Mouse (Mus musculus) left cerebral cortex, postnatal 10 days (tissue): Measurements from ENCODE around the gene Olfr74. TPM values are rescaled to one million over a fixed set of nuclear protein-coding genes. Genes with fewer than 3 reads are reported as not detected.
"Not testable (repeated sequence)": the region's sequence is repeated elsewhere in the genome, so short reads cannot be mapped to it uniquely, and the experiment has no call there.

Experiments used
- DNase-seq, 2 experiments: peaks; one replicate each; pipeline ENCODE4 v3.0.0; 2021 to 2022; ENCODE audit warnings: low spot score in 2 of 2, mixed read lengths in 1 of 2; ENCODE audit errors: extremely low spot score in 1 of 2
- intact Hi-C: fragments of 180-260 bp; cut with DNase I; formaldehyde crosslinking; loops from one replicate; pipeline ENCODE4 v1.15.1; 2025
- total RNA-seq, 2 experiments: library from RNA; stranded (reverse); gene quantifications; 2 replicates each; pipeline ENCODE4 v1.2.3; 2021

The Olfr74 gene
- not detected for total RNA-seq

DNA sequence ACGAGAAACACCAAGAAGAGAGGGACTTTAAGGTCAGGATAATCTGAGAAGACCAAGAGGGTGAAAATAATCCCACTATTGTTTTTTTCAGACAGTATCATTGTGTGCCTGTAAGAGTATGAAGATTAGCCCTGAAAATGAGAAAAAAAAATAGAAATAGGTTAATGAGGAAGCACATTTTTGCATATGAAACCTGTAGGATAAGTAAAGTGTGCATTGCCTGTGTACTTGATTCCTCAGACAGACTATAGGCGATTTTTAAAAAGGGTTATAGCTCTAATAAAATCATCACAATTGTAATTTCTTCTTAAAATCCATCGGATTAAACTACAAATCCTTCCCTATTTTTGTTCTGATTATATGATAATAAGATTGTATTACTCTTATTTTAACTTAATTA is at the start of gene Olfr74:
TSS of gene Olfr74 (minus strand) at position 101 of the 400 bp plus-strand sequence.
- no peak for DNase-seq
- intact Hi-C loops: no loop called here

DNA sequence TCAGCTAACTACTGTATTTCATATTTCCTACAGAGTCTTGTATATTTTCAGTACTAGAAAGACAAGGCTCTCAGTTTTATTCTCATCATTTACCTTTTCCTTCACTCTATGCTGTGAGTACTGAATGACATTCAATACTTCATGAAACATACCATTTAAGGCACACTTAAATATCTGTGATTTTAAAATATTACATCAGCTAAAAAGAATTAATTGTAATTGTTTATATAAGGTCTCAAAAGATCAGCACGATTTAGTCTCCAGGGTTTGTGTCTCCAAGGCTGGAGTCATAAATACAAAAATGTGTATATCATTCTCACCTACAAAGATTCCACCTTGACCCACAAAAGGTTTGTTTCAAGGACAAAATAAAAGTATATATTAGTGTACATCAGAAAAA is 48.0 kb upstream of the Olfr74 start, which contains the start of gene Olfr1161:
TSS of gene Olfr1161 (plus strand) at position 301 of the 400 bp plus-strand sequence.
- DNase-seq, intact Hi-C loops: not testable (repeated sequence)

DNA sequence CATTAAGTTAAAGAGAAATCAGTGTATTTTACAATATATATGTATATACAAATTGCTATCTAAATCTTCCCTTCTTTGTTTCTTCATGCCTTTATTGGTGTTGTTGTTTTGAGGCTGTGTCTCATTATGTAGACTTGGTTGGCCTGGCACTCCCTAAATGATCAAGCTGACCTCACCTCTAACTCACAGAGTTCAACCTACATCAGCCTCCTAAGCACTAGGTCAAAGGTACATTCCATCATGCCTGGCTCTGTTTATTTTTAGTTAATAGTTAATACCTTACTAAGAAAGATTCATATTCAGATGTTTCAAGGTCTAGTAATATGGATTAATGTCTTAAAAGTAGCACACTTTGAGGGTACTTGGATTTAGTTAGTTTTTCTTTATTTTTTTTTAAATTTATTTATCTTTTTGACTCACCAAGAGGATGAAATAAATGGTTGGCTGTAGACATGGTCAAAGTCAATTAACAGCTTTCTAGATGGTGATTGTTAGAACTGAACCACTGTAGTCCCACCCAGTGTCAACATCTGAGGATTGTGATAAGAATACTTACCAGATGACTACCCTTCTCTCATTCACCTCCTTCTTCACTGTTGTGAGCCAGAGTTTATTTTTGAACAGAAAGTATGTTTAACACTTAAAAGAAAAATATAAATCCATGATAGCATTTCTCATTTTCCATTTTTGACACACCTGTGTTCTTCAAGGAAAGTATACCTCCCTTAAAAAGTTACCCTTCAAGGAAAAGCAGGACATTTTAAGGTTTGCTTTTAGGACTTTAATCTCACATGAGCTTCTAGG is 33.3 kb upstream of the Olfr74 start, which contains the start of gene Olfr1160:
TSS of gene Olfr1160 (minus strand) at position 754 of the 804 bp plus-strand sequence.
- intact Hi-C loops: no loop called here
- DNase-seq: no peak

DNA sequence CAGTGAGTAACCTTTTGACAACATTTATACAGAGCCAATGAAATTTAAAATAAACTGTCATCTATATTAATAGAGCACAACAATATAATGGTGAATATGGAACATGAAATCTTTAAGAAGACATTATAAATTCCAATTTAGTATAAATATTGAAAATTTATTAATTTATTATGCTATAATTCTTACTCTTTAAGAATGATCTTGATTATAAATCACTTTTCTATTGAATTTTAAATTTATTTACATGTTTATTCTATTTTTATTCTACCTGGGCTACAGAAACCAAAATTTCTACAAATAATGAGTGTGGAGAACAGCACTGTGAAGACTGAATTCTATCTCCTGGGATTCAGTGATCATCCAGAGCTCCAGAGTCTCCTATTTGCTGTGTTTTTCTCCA is 15.3 kb upstream of the Olfr74 start, which contains the start of gene Olfr1158:
TSS of gene Olfr1158 (plus strand) at position 301 of the 400 bp plus-strand sequence.
- intact Hi-C loops: no loop called here
- no peak for DNase-seq

GRCm38 (mm10) chr2:87968199-87968598 is 6.3 kb downstream of the Olfr74 start, which contains the start of gene Olfr1157:
Gene Olfr1157, minus strand, starts transcription at chr2:87968299.
- intact Hi-C loops: no loop called here

GRCm38 (mm10) chr2:87953000-87953399 is 21.5 kb downstream of the Olfr74 start, which contains the start of gene Olfr1156:
Gene Olfr1156, minus strand, starts transcription at chr2:87953100.
- intact Hi-C loops: no loop called here

More at GRCm38 (mm10) chr2:87968199-87968598, 6.3 kb downstream of the Olfr74 start, which contains the start of gene Olfr1157:
- DNase-seq: no peak

GRCm38 (mm10) chr2:87945037-87945436 is 29.4 kb downstream of the Olfr74 start, which contains the start of gene Olfr1155:
Gene Olfr1155, minus strand, starts transcription at chr2:87945137.
- intact Hi-C loops: no loop called here
- no peak for DNase-seq

More at GRCm38 (mm10) chr2:87953000-87953399, 21.5 kb downstream of the Olfr74 start, which contains the start of gene Olfr1156:
- no peak for DNase-seq

Other genes starting within 250 kb of the Olfr74 start
- not detected for gene Olfr1138, start 234.7 kb downstream of the Olfr74 start, total RNA-seq
- not detected for gene Olfr1140, start 230.9 kb downstream of the Olfr74 start, total RNA-seq
- gene Olfr1141, start 220.7 kb downstream of the Olfr74 start, total RNA-seq: not detected
- not detected for gene Olfr152, start 195.2 kb downstream of the Olfr74 start, total RNA-seq
- not detected for gene Olfr1143, start 174.1 kb downstream of the Olfr74 start, total RNA-seq
- gene Olfr1145, start 164.8 kb downstream of the Olfr74 start, total RNA-seq: not detected
- gene Olfr1148, start 144.1 kb downstream of the Olfr74 start, total RNA-seq: not detected
- not detected for gene Olfr1150-ps1, start 130.7 kb downstream of the Olfr74 start, total RNA-seq
- not detected for gene Olfr1151, start 118.8 kb downstream of the Olfr74 start, total RNA-seq
- gene Olfr1152, start 108.2 kb downstream of the Olfr74 start, total RNA-seq: not detected
- gene Olfr1153, start 79.7 kb downstream of the Olfr74 start, total RNA-seq: not detected
- gene Olfr1154, start 69.5 kb downstream of the Olfr74 start, total RNA-seq: not detected
- not detected for gene Olfr1155, start 29.5 kb downstream of the Olfr74 start, total RNA-seq
- gene Olfr1156, start 21.6 kb downstream of the Olfr74 start, total RNA-seq: not detected
- gene Olfr1157, start 6.4 kb downstream of the Olfr74 start, total RNA-seq: not detected
- gene Olfr1158, start 15.4 kb upstream of the Olfr74 start, total RNA-seq: not detected
- gene Olfr1160, start 33.6 kb upstream of the Olfr74 start, total RNA-seq: not detected
- not detected for gene Olfr1161, start 48.1 kb upstream of the Olfr74 start, total RNA-seq
- not detected for gene Olfr73, start 63.0 kb upstream of the Olfr74 start, total RNA-seq
- gene Olfr1162, start 76.5 kb upstream of the Olfr74 start, total RNA-seq: not detected
- not detected for gene Olfr1163, start 97.2 kb upstream of the Olfr74 start, total RNA-seq
- not detected for gene Olfr1164, start 119.3 kb upstream of the Olfr74 start, total RNA-seq
- gene Olfr1166, start 153.6 kb upstream of the Olfr74 start, total RNA-seq: not detected
- gene Olfr1167, start 180.5 kb upstream of the Olfr74 start, total RNA-seq: not detected
- not detected for gene Olfr1168, start 207.2 kb upstream of the Olfr74 start, total RNA-seq